Mouse (Mus musculus) right cerebral cortex, adult 18-20 months (tissue): ENCODE measurements around the gene Ddx19b.
A peak's percentile ranks its signal among the peaks of the same experiment; 100 is the strongest.
"Not testable (repeated sequence)": the region's sequence is repeated elsewhere in the genome, so short reads cannot be mapped to it uniquely, and the experiment has no call there.

Source experiments
- DNase-seq: peaks from one replicate; pipeline ENCODE4 v3.0.0; 2022; ENCODE audit warnings: mixed read lengths

Gene Ddx19b

GRCm38 (mm10) chr8:111033482-111034215 lies 2.1 kb upstream of the Ddx19b start:
- peak; percentile 99 for DNase-seq

GRCm38 (mm10) chr8:111032916-111033315 lies 1.4 kb upstream of the Ddx19b start, which contains the start of gene Aars:
TSS of gene Aars (plus strand) at chr8:111033144.
- no peak for DNase-seq

GRCm38 (mm10) chr8:111030045-111030444 lies 1.5 kb downstream of the Ddx19b start:
- DNase-seq = no peak

DNA sequence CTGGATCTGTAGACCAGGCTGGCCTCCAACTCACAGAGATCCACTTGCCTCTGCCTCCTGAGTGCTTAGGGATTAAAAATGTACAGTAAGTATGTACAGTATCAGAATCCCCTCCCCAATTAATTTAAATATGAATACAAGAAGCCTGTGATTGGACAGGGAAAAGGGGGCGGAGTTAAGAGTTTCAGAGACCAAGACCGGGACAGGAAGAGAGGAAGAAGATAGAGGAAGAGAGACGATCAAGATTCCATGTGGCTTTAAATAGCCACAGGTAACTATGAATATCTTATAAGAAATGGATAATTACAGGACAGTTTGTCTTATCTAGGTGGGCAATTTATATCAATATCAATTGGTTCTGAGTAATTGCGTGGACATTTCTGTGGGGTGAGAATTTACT lies 2.0 kb downstream of the Ddx19b start:
- no peak for DNase-seq

DNA sequence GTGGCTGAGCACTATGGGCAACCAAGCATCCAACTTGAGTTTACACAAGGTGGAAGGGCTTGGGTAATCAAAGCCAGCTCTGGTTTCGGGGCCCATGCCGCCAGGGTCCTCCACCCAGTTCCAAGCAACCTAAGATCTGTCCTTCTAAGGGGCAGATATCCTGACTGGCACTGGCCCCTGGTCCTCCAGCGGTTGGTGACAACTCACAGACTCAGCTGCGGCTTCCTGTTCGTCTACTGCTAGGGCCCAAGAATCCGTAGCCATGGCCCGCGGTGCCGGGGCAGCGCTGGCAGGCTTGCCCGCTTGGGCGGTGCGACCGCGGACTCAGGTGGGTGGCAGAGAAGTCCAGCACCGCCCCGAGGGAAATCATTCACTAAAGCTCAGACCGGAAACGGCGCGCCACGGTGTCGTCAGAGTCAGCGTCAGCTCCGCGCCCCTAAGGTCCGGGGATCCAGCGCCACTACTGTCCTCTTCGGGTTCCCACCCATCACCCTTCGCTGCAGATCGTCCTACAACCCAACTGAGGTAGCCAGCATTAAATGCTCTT lies 4.1 kb downstream of the Ddx19b start:
- peak; percentile 93 for DNase-seq

DNA sequence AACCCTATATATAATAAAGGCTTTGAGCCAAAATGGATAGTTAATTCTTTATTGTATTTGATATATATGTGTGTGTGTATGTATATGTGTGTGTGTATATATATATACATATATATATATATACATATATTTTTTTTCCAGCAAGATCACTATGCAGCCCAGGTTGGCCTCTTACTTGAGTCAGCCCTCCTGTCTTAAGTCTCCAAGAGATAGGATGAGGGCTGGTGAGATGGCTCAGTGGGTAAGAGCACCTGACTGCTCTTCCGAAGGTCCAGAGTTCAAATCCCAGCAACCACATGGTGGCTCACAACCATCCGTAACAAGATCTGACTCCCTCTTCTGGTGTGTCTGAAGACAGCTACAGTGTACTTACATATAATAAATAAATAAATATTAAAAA lies 4.9 kb downstream of the Ddx19b start:
- DNase-seq = not testable (repeated sequence)

GRCm38 (mm10) chr8:111010230-111010991 lies 21.1 kb downstream of the Ddx19b start:
- not testable (repeated sequence) for DNase-seq

DNA sequence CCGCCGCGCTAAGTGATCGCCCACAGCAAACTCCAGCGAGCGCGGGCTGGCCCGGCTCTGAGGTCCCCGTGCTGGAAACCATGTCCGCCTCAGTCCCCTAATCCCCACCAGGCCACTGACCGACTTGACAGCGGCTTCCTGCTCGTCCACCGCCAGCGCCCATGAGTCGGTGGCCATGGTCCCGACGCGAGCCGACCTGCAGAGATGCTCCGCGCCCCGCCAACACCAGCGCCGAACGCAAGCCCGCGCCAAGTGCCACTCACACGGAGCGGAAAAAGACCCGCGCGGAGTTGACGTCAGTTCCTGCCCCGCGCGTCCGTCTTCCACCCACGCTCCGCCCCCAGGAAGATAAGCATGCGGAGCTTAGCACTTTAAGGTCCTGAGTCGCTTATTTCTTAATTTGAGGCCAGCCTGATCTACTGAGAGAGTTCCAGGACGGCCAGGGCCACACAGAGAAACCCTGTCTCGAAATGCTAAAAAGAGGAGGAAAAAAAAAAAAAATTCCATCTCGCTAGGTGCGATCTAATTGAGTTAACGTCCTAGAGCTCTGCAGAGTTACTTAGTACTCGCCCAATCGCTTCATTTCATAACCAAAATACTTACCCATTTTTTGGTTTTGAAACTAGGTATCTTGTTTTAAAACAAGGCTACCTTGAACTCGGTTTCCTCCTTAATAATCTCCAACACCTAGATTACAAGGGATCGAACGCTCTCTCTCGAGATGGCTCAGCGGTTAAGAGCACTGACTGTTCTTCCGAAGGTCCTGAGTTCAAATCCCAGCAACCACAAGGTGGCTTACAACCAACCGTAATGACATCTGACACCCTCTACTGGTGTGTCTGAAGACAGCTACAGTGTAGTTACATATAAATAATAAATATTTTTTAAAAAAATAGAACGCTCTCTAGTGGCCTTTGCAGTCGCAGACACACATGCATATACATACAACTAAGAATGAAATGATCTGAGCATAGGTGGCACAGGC lies 33.7 kb downstream of the Ddx19b start, which contains the start of gene Ddx19a:
Ddx19a (minus strand) TSS at position 254 of the 985 bp plus-strand sequence.
- peak; percentile 94 for DNase-seq

DNA sequence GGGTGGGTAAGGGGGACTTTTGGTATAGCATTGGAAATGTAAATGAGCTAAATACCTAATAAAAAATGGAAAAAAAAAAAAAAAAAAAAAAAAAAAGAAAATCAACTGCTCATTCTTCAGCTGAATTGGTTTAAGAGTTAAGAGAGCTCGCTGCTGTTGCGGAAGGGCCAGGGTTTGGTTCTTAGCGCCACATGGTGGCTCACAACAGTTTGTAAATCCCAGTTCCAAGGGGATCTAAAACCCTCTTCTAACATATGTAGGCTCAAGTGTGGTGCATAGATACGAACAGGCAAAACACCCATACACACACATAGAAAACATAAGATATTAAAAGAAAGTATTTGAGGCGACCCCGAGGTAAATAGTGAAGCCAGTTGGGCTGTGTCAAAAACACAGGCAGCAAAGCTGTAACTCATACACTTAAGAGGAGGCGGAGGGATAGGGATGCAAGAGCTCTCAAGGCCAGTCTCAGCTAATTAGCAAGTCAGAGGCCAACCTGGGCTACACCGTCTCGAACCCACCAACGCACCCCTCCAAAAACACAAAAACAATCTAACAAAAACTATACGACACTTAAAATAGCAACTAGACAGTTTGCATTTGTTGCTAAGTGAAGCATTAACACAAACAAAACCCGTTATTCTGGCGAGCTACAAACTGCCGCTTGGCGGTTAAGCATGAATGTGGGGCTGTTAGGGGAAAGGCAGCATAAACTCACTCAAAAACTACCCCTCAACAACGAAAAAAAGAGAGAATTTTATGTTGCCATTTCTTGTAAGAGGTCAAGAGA lies 34.7 kb downstream of the Ddx19b start:
- DNase-seq = no peak

GRCm38 (mm10) chr8:110990017-110990416 lies 41.5 kb downstream of the Ddx19b start:
- DNase-seq = no peak

- no peak for DNase-seq
Measured at GRCm38 (mm10) chr8:110987805-110988744, 43.5 kb downstream of the Ddx19b start.

GRCm38 (mm10) chr8:110981304-110981703 lies 50.2 kb downstream of the Ddx19b start:
- DNase-seq = no peak

DNA sequence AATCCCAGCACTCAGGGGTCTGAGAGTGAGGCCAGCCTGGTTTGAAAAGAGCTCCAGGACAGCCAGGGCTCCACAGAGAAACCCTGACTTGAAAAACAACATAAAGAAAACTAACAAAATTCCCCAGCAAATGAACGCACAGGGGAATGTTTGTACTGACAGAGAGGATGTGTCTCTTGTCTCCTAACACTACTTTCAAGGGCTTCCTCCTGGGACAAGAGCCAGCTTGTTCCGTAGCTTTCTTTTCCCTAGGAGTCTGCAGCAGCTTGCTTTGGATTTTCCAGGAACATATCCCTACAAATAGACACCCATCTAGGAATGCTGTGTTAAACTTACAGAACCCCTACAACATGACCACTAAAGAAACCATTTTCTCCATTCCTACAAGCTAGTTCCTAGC lies 53.6 kb downstream of the Ddx19b start:
- DNase-seq = not testable (repeated sequence)

DNA sequence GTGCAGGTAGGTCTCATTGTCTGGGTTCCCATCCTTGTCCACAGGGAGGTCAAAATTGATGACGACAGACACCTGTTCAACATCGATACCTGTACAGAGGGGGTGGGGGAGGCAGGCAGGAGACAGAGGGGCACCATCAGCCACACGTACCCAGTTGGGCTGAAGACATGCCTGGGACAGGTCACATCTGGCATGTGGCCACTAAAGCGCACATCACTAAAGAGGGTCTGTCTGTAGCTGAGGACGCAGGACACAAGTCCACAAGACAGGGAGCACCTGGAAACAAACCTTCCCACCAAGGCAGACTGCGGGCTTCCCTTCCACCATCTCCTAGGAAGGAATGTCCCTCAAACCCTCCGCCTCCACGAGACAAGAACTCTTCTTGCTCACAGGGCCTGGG lies 55.0 kb downstream of the Ddx19b start:
- not testable (repeated sequence) for DNase-seq

DNA sequence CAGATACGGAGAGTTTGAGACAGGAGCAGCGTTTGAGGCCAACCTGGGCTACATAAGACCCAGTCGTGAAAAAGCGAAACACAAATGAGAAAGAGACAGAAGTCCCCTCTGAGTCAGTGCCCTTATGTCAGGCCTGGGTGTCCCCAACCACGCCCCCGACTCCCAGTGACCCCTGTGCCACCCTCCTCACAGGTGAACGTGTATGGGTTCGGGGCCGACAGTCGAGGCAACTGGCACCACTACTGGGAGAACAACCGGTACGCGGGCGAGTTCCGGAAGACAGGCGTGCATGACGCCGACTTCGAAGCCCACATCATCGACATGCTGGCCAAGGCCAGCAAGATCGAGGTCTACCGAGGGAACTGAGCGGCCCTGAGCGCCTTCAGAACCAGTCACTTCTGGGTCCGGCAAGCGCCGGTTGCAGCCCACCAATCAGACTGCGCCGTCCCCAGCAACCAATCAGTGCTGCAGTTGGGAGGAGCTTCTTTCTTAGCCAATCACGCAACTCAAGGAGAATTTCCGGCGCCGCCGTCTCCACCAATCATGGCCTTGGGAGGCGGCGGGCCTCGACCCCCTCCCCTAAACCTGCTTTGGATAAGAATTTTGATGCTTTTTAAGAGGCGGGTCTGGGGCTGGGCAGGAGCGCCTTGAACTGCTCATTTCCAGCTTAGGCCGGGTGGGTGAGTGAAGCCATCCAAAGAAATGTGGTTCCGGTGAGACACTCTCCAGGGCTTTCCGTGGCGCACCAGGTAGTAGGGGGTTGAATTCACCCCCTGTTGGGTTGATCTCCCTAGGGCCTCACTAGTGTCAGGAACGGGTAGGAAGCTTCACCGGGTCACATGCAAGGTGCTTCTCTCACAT lies 61.4 kb downstream of the Ddx19b start:
- peak; percentile 95 for DNase-seq

GRCm38 (mm10) chr8:110967326-110967725 lies 64.2 kb downstream of the Ddx19b start:
- DNase-seq = peak; percentile 37

- no peak for DNase-seq
Measured at GRCm38 (mm10) chr8:110966586-110966985, 65.0 kb downstream of the Ddx19b start.

GRCm38 (mm10) chr8:110965594-110965993 lies 66.0 kb downstream of the Ddx19b start:
- DNase-seq = peak; percentile 73

DNA sequence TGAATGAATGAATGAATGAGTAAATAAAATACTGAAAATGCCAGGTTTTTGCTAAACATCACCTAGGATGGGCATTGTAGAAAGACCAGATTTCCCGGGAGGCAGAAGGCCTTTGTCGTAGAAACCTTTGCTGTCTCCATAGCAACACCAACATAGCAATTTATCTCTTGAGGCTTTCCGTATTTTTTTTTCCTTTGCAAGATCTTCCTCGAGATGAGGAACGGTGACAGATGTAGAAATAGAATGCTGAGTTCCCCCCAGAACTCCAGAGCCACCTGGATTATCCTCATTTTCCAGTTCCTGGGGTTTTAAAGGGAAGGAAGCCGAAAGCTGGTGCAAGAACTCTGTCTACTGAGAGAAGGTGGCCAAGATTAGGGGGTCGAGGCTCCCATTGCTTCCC lies 66.9 kb downstream of the Ddx19b start:
- DNase-seq = no peak
